Mouse (Mus musculus) thymus, postnatal 14 days (tissue): ENCODE results near the gene Bahcc1.

Experiments
- DNase-seq: peaks from one replicate; pipeline ENCODE4 v3.0.0; 2021

The Bahcc1 gene

GRCm38 (mm10) chr11:120229861-120230751 lies 2.6 kb upstream of the Bahcc1 start:
- peak; percentile 57 for DNase-seq

- peak; percentile 54 for DNase-seq
Observed at GRCm38 (mm10) chr11:120230841-120231370, 1.8 kb upstream of the Bahcc1 start.

- peak; percentile 89 for DNase-seq
Observed at GRCm38 (mm10) chr11:120231379-120231778, 1.4 kb upstream of the Bahcc1 start.

- peak; percentile 40 for DNase-seq
Observed at GRCm38 (mm10) chr11:120233441-120234135, 841 bp downstream of the Bahcc1 start.

GRCm38 (mm10) chr11:120234136-120234775 lies 1.5 kb downstream of the Bahcc1 start:
- DNase-seq: peak; percentile 57

- no peak for DNase-seq
Observed at GRCm38 (mm10) chr11:120234776-120235181, 2.0 kb downstream of the Bahcc1 start.

GRCm38 (mm10) chr11:120235385-120236113 lies 2.8 kb downstream of the Bahcc1 start:
- peak; percentile 30 for DNase-seq

GRCm38 (mm10) chr11:120236114-120236437 lies 3.3 kb downstream of the Bahcc1 start:
- no peak for DNase-seq

GRCm38 (mm10) chr11:120236438-120237165 lies 3.9 kb downstream of the Bahcc1 start:
- peak; percentile 45 for DNase-seq

- peak; percentile 67 for DNase-seq
Observed at GRCm38 (mm10) chr11:120237166-120238131, 4.7 kb downstream of the Bahcc1 start.

- no peak for DNase-seq
Observed at GRCm38 (mm10) chr11:120238306-120238705, 5.6 kb downstream of the Bahcc1 start.

- no peak for DNase-seq
Observed at GRCm38 (mm10) chr11:120238751-120239359, 6.1 kb downstream of the Bahcc1 start.

- DNase-seq: no peak
Observed at GRCm38 (mm10) chr11:120239581-120239991, 6.8 kb downstream of the Bahcc1 start.

- DNase-seq: no peak
Observed at GRCm38 (mm10) chr11:120240206-120240605, 7.5 kb downstream of the Bahcc1 start.

- no peak for DNase-seq
Observed at GRCm38 (mm10) chr11:120240941-120241890, 8.5 kb downstream of the Bahcc1 start.

GRCm38 (mm10) chr11:120241981-120242725 lies 9.4 kb downstream of the Bahcc1 start:
- DNase-seq: no peak

- no peak for DNase-seq
Observed at GRCm38 (mm10) chr11:120242726-120243530, 10.2 kb downstream of the Bahcc1 start.

GRCm38 (mm10) chr11:120243531-120243820 lies 10.7 kb downstream of the Bahcc1 start:
- DNase-seq: no peak
